Mouse (Mus musculus) neutrophil, adult 5-6 weeks (primary cell): ENCODE measurements around the gene Rsbn1. TPM values are rescaled to one million over a fixed set of nuclear protein-coding genes. Genes with fewer than 3 reads are reported as not detected.

Experiments
- total RNA-seq: library from RNA; stranded (forward); fragments of 200-1000 nt; gene quantifications from 2 replicates; pipeline ENCODE4 v1.2.3, GENCODE M21; 2017

The Rsbn1 gene
- total RNA-seq, 1 experiment from 2014 or later, result 51.4 TPM

Other genes starting within 250 kb of the Rsbn1 start
- 5.9 and 7.0 TPM in 2 replicates for gene Olfml3, start 176.1 kb upstream of the Rsbn1 start, total RNA-seq
- gene Gm10964, start 174.8 kb upstream of the Rsbn1 start, total RNA-seq, result not detected in 2 replicates
- 231 and 247 TPM in 2 replicates for gene Hipk1, start 122.6 kb upstream of the Rsbn1 start, total RNA-seq
- 13.1 and 15.6 TPM in 2 replicates for gene Dclre1b, start 104.7 kb upstream of the Rsbn1 start, total RNA-seq
- 39.4 and 48.4 TPM in 2 replicates for gene Ap4b1, start 104.6 kb upstream of the Rsbn1 start, total RNA-seq
- gene Gm43064, start 104.5 kb upstream of the Rsbn1 start, total RNA-seq, result not detected in 2 replicates
- 1.5 and 2.5 TPM in 2 replicates for gene Bcl2l15, start 81.5 kb upstream of the Rsbn1 start, total RNA-seq
- 93.7 and 107 TPM in 2 replicates for gene Ptpn22, start 54.3 kb upstream of the Rsbn1 start, total RNA-seq
- 26.7 and 39.9 TPM in 2 replicates for gene Phtf1, start 54.0 kb downstream of the Rsbn1 start, total RNA-seq